Mouse (Mus musculus): ENCODE measurements around the gene Hspa8. TPM values are rescaled to one million over a fixed set of nuclear protein-coding genes. Genes with fewer than 3 reads are reported as not detected.
A peak's percentile ranks its signal among the peaks of the same experiment; 100 is the strongest.

The Hspa8 gene
- total RNA-seq (2021), result 1,000 to 10,000 TPM; 2,321 to 2,378 TPM
- long read RNA-seq, experiment 1, transcript Hspa8-201 (9 exons, 2,394 nt), result major isoform, 2,240 of 2,354 reads
- long read RNA-seq, experiment 1, partial matches to known transcripts, result 82 of 2,354 reads
- long read RNA-seq, experiment 1, other reads (novel, unspliced or antisense), result 32 of 2,354 reads
- long read RNA-seq, experiment 2, transcript Hspa8-201 (9 exons, 2,394 nt), result major isoform, 1,443 of 1,530 reads
- long read RNA-seq, experiment 2, partial matches to known transcripts, result 57 of 1,530 reads
- long read RNA-seq, experiment 2, other reads (novel, unspliced or antisense), result 30 of 1,530 reads

GRCm38 (mm10) chr9:40800675-40801612, at the start of gene Hspa8:
Gene Hspa8, plus strand, starts transcription at chr9:40800984.
- H3K4me3 ChIP-seq, result peak within 1 kb of the TSS; percentile 86
- TF ChIP-seq CTCF (IDR thresholded peaks at IDR 0.05), result peak; percentile 44
- intact Hi-C loops (cut with DNase I), result loop anchor here (2.0 kb wide), 2 partner anchors 36 to 44 kb away; no protein-coding TSS in a partner anchor
- peak; percentile 100 for DNase-seq (ENCODE audit: extremely low spot score in 1 of 2, low spot score in 2 of 2)
- H3K27ac ChIP-seq, result peak within 1 kb of the TSS; percentile 99

- Histone ChIP-seq H3K27ac (no peak overlapping the region), H3K4me3 (no peak overlapping the region)
- no peak for DNase-seq (ENCODE audit: extremely low spot score in 1 of 2, low spot score in 2 of 2)
- intact Hi-C loops (cut with DNase I), result loop anchor here (5.0 kb wide), 1 partner anchor 134 kb away; no protein-coding TSS in a partner anchor
- TF ChIP-seq CTCF (IDR thresholded peaks at IDR 0.05), result no peak; the same call in none of the 2 replicates
Measured at GRCm38 (mm10) chr9:40751749-40752148, 49.0 kb upstream of the Hspa8 start.

DNA sequence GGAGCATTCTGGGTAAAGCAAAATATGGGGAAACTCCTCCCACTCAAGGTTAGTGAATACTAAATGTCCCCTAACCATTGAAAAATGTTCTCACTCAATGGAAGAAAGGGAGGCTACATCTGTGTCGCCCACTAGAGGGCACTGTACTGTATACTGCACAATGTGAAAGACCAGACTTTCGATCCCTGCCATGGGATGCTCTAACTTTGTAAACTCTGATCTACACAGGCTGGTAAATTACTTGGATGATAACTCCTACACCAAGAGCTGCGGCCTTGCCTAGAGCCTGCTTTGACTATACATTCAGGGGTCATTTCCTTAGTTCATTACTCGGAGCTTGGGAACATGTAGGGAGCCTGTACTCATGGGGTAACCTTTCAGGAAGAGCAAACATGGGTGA, 44.4 kb upstream of the Hspa8 start:
- Histone ChIP-seq H3K4me3 (peak overlapping the region; percentile 2; the same call in 1 of the 2 replicates), H3K27ac (peak overlapping the region; percentile 92)
- intact Hi-C loops (cut with DNase I), result loop anchor here (2.0 to 5.0 kb wide), 4 partner anchors 44 to 339 kb away; partner anchors contain the start of genes Clmp and Hspa8
- DNase-seq (ENCODE audit: extremely low spot score in 1 of 2, low spot score in 2 of 2), result peak in 1 of 2 experiments; percentile 43
- TF ChIP-seq CTCF (IDR thresholded peaks at IDR 0.05), result peak; percentile 92

- Histone ChIP-seq H3K4me3 (peak overlapping the region; percentile 24), H3K27ac (peak overlapping the region; percentile 92)
- intact Hi-C loops (cut with DNase I), result loop anchor here (2.0 to 5.0 kb wide), 4 partner anchors 44 to 340 kb away; partner anchors contain the start of genes Clmp and Hspa8
- peak; percentile 36 to 61 for DNase-seq (ENCODE audit: extremely low spot score in 1 of 2, low spot score in 2 of 2)
- TF ChIP-seq CTCF (IDR thresholded peaks at IDR 0.05), result no peak
Measured at GRCm38 (mm10) chr9:40757105-40757626, 43.6 kb upstream of the Hspa8 start.

GRCm38 (mm10) chr9:40757685-40758270, 43.0 kb upstream of the Hspa8 start:
- TF ChIP-seq CTCF (IDR thresholded peaks at IDR 0.05), result peak; percentile 66
- DNase-seq (ENCODE audit: extremely low spot score in 1 of 2, low spot score in 2 of 2), result peak; percentile 79 to 80
- H3K27ac ChIP-seq, result peak overlapping the region; percentile 92
- intact Hi-C loops (cut with DNase I), result loop anchor here (2.0 to 5.0 kb wide), 4 partner anchors 43 to 340 kb away; partner anchors contain the start of genes Clmp and Hspa8
- H3K4me3 ChIP-seq, result no peak overlapping the region; the same call in 1 of the 2 replicates

DNA sequence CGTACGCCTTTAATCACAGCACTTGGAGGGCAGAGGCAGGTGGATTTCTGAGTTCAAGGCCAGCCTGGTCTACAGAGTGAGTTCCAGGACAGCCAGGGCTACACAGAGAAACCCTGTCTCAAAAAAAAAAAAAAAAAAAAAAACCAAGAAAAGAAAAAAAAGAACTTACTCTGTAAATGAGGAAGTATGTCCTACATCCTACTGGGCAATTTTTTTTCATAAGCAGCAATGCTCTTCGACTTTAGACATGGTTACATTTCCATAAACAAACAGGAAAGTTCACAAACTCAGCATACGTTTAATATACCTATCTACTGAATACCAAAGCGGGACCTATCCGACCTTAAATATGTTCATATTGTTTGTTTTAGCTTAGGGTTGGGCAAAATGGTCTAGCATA, 38.4 kb upstream of the Hspa8 start:
- intact Hi-C loops (cut with DNase I), result loop anchor here (10.0 kb wide), 1 partner anchor 418 kb away; no protein-coding TSS in a partner anchor
- Histone ChIP-seq H3K4me3 (no peak overlapping the region), H3K27ac (no peak overlapping the region)
- no peak for DNase-seq (ENCODE audit: extremely low spot score in 1 of 2, low spot score in 2 of 2)
- TF ChIP-seq CTCF (IDR thresholded peaks at IDR 0.05), result no peak

DNA sequence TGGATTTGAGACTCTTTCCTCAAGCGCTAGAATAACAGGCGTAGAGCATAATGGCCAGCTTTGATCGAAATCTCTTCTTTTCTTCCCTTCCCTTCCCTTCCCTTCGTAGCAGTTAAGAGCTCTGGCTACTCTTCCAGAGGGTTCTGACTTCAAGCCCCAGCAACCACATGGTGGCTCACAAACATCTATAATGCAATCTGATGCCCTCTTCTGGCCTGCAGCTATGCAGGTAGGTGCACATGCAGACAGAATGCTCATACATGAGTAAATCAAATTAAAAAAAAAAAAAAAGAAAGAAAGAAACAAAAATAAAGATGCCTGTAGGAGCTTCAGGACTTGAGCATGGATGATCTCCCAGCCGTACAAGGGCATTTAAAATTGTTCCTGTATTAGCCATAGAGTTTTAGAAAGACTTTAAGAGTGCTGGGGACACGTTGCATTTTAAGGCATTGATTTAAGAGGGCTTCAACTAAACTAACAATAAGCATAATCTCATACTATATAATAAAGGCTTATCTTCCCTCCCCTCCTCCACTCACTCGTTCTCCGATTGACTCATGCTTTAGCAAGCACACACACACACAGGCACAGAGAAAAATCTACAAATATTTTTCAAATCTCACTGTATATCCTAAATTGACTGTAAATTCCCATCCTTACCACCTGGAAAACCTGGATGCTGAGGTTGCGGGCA, 35.8 kb upstream of the Hspa8 start:
- peak; percentile 5 for TF ChIP-seq CTCF (IDR thresholded peaks at IDR 0.05)
- Histone ChIP-seq H3K27ac (peak overlapping the region; percentile 36; the same call in 1 of the 2 replicates), H3K4me3 (0 out of 2 replicates have a peak overlapping the region, but pooled peaks have one; percentile 5)
- no peak for DNase-seq (ENCODE audit: extremely low spot score in 1 of 2, low spot score in 2 of 2)
- intact Hi-C loops (cut with DNase I), result loop anchor here (2.0 to 10.0 kb wide), 2 partner anchors 36 to 420 kb away; partner anchors contain the start of gene Hspa8

- no peak for TF ChIP-seq CTCF (IDR thresholded peaks at IDR 0.05)
- Histone ChIP-seq H3K27ac (no peak overlapping the region), H3K4me3 (0 out of 2 replicates have a peak overlapping the region, but pooled peaks have one; percentile 5)
- DNase-seq (ENCODE audit: extremely low spot score in 1 of 2, low spot score in 2 of 2), result peak; percentile 49 to 56
- intact Hi-C loops (cut with DNase I), result loop anchor here (2.0 to 10.0 kb wide), 2 partner anchors 35 to 421 kb away; partner anchors contain the start of gene Hspa8
Measured at GRCm38 (mm10) chr9:40765581-40765940, 35.2 kb upstream of the Hspa8 start.

GRCm38 (mm10) chr9:40766058-40766605, 34.7 kb upstream of the Hspa8 start:
- TF ChIP-seq CTCF (IDR thresholded peaks at IDR 0.05), result no peak
- Histone ChIP-seq H3K27ac (peak overlapping the region; percentile 41), H3K4me3 (no peak overlapping the region)
- intact Hi-C loops (cut with DNase I), result loop anchor here (10.0 kb wide), 1 partner anchor 421 kb away; no protein-coding TSS in a partner anchor
- no peak for DNase-seq (ENCODE audit: extremely low spot score in 1 of 2, low spot score in 2 of 2)

DNA sequence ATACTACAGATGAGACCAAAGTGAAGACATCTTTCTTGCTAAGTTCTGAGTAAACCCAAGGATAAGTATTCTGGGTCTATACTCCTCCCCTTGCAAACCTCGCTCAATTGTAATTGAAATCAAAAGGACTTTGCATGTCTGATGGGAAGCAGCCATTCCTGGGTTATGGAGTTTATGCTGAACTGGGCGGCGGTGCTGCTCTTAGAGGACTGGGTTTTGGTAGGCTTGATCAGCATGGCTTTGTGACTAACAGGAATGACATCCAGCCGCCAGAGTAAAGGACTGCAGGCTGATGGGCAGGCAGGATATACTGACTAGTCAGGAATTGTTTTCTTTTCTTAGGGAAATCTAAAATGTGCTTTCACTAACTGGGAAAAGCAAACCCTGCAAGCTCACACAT, 32.8 kb upstream of the Hspa8 start:
- Histone ChIP-seq H3K4me3 (no peak overlapping the region), H3K27ac (no peak overlapping the region)
- no peak for DNase-seq (ENCODE audit: extremely low spot score in 1 of 2, low spot score in 2 of 2)
- intact Hi-C loops (cut with DNase I), result loop anchor here (10.0 kb wide), 1 partner anchor 423 kb away; no protein-coding TSS in a partner anchor
- no peak for TF ChIP-seq CTCF (IDR thresholded peaks at IDR 0.05)
